Mouse (Mus musculus) erythroblast, embryonic 14.5 days (primary cell): ENCODE measurements around the gene Ovca2.

Experiments used
- GATA1 ChIP-seq: IDR thresholded peaks from 2 replicates; pipeline ENCODE4 v1.6.1; 2012; ENCODE audit warnings: low read length, inconsistent platforms, mixed read lengths
- TAL1 ChIP-seq: IDR thresholded peaks from 3 replicates; pipeline ENCODE4 v1.6.1; 2012; ENCODE audit warnings: low read length, inconsistent platforms, mixed read lengths

- TF ChIP-seq GATA1 (no peak), TAL1 (no peak)
Observed at GRCm38 (mm10) chr11:75165441-75166192, 13.0 kb downstream of the Ovca2 start.
